Mouse (Mus musculus): ENCODE measurements around the gene Pcdh15. TPM values are rescaled to one million over a fixed set of nuclear protein-coding genes. Genes with fewer than 3 reads are reported as not detected.

The Pcdh15 gene
- 0.02 TPM in 2 replicates for polyA plus RNA-seq (2012; rRNA removed)

DNA sequence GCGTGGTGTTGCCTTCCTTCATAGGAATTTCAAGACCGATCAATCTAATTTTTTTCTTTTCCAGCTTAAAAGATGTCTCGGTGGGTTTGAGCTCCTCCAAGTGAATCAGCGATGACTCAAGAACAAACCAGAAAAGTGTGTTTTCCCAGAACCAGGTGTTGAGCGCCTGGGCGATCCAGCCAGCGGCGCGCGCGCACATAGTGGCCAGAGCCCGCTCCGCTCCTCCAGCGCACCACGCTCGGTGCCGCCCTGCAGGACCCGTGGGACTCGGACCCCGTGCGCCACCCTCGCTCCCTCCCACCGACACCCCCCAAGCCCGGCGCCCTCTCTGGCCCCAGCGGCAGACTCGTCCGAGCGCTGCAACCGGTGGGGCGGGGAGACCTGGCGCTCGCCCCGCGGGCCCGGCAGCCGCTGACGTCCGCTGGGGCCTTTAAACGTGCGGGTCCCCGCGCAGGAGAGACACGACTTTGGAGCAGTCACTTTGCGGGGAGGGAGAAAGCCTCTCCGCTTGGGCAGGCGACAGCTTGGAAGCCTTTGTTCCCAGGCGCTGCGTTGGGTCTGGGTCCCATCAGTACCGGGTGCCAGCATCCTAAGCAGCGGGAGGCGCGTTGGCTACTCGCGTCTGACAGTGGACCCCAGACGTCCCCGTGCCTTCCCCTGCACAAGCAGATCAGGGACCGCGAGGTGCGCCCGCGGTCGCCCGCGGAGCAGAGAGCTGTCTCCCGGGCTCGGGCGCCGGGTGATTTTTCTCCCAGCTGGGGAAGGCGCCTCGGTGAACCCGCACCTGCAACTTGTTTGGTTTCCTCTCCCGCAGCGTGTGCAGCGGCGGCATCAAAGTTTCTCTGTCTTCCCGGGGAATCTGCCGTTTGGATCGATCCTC lies at the start of gene Pcdh15:
Pcdh15 (plus strand) TSS at position 377 of the 880 bp plus-strand sequence.

All from liver, embryonic 18 days (tissue).